Mouse (Mus musculus) urinary bladder, adult 2 months (tissue): ENCODE measurements at regions not wholly inside any gene's neighbourhood (a gene's known extent, or its start where the extent isn't known, plus 50 kb on each side); places are given as distances from the start of the nearest gene placed in this dataset.

Source experiments
- DNase-seq: peaks from one replicate; pipeline ENCODE4 v3.0.0; 2022; ENCODE audit warnings: low spot score

GRCm38 (mm10) chr2:78804931-78805330 is 63.0 kb upstream of the Ube2e3 start:
- no peak for DNase-seq

GRCm38 (mm10) chr2:78803543-78803942 is 64.4 kb upstream of the Ube2e3 start:
- DNase-seq: no peak

DNA sequence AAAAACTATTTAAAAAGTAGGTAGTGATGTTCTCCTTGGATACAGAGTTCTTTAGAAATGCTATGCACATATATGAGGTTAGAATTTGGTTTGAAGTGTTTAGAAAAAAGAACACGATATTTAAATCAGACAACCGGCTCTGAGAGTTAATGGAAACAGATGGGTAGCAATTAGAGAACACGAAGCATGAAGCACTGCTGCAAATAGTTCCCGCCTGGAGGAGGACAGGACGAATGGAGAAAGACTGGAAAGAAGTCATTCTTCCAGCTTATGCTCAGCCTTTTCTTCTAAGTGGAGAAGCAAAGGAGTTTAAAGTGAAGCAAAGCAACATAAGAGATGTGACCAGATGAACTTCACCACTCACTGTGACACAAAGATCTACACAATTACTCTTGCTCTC is 72.5 kb upstream of the Ube2e3 start:
- DNase-seq: no peak

DNA sequence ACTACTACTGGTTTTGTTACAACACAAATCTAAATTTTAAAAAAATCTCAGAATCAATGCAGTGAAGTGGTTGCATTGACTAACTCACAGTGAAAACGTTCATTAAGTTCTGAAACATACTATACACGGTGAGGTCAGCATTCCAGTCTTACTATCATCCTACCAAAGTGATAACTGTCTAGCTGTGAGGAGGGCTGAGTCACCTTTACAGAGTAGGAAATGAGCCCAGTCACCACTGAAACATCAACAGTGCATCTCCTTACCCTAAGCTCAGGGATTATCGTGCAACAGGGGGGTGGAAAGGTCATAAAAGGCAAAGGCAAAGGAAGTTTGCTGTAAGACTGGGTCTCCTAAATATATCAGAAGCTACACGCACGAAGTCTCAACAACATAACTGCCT is 73.2 kb upstream of the Ube2e3 start:
- DNase-seq: no peak

- no peak for DNase-seq
These were observed 78.8 kb upstream of the Ube2e3 start for GRCm38 (mm10) chr2:78789124-78789523.

DNA sequence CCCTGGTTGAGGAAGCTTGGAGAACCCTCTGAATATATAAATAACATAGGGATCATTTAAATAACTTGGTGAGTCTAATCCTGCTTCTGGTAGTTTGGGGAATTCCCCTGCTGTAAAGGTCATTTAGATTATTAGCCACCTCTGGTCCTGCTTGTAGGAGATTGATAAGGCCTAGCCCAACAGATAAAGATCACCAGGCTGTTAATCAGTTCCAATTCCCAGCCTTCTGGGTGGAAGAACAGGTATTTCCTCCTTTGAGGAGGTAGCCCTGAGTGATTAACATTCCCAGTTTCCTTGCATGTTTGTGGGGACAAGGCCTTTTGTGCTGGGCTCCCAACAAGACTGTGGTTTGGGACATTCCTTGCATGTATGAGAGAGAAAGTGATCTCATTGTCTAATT is 79.7 kb upstream of the Ube2e3 start:
- DNase-seq: no peak

DNA sequence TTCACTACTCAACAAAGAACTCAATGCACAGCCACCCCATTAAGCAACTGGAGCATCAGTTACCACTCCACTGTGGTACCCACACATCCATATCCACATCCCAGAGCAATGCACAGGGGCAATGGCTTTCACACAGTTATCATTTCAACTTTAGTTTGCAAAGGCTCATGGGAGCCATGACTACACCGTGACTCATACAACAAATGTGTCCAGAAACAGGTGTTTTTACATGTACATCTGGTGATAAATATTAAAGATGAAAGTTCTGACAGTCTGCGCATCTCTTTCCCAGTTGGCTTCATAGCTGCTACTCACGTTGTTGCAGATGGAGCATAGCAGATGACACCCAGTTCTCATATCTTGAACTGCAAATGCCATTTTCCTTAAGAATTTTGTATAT is 88.0 kb upstream of the Ube2e3 start:
- no peak for DNase-seq

DNA sequence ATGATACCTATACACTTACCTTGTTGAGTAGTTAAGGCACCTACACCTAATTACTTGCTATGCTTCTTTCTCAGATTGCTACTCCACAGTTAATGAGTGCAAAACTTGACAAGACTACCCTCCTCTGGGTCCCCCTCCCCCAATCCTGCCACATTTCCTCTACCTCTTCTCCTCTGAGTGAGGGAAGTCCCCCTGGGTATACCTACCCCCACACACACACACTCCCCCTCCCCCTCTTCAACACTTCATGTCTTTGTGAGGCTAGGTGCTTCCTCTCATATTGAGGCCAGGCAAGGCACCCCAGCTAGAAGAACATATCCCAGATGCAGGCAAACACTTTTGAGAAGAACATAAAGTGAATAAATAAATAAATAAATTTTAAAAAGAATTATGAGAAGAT is 90.3 kb upstream of the Ube2e3 start:
- DNase-seq: no peak

DNA sequence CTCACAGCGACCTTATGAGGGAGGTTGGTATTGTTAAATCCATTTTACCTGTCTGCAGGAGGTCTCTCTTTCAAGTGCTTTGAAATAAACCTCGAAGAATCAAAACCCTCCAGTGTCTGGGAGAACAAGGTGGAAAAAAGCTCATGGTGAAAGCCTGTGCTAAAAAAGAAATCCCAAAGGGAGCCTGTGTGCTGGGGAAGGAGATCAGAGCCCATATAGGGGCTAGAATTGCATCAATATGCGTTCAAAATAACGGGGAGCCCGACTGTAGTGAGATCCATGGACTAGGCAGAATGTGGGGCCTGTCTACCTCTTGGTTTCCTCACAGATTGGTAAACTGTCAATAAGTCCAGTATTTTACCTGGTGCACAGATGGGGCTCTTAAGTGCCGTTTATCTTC is 113.6 kb upstream of the Ube2e3 start:
- no peak for DNase-seq

DNA sequence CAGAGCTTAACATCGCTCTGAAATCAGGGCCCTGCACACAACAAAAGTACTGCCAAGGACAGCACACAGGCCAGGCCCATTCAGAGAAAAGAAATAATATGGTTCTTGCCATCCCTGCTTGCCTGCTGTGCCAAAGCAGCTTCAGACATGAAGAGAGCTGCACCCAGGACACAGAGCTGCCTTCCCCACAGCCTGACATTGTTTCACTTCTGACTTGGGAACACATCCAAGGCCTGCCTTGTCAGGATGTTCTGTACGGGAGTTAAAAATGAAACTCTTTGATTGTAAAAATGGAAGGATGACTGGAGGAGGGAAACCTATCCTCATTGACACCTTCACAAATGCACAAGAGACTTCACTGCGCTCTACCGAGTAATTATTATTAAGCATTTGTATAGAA is 114.0 kb upstream of the Ube2e3 start:
- DNase-seq: no peak

- DNase-seq: no peak
These were observed 137.8 kb upstream of the Ube2e3 start for GRCm38 (mm10) chr2:78730161-78730560.

DNA sequence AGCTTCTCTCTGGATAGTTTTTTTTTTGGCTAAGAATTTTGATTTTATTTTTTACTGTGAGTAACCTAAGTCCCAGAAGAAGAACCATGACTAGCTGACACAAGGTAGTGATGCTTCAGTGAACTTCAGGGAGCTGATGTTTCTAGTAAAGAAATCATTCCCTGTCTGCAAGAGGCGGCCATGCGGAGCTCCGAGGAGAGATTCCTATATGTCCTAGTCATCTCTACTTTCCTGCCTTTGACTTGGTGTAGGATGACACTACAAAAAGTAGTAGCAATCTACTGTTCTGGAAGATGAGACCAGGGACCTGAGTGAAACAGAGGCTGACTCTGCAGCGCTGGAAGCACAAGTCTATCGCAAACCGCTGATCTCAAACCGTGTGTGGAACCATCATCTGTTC is 141.9 kb upstream of the Ube2e3 start:
- no peak for DNase-seq

GRCm38 (mm10) chr2:78724416-78724815 is 143.5 kb upstream of the Ube2e3 start:
- DNase-seq: no peak

- no peak for DNase-seq
These were observed 144.5 kb upstream of the Ube2e3 start for GRCm38 (mm10) chr2:78723423-78723822.

DNA sequence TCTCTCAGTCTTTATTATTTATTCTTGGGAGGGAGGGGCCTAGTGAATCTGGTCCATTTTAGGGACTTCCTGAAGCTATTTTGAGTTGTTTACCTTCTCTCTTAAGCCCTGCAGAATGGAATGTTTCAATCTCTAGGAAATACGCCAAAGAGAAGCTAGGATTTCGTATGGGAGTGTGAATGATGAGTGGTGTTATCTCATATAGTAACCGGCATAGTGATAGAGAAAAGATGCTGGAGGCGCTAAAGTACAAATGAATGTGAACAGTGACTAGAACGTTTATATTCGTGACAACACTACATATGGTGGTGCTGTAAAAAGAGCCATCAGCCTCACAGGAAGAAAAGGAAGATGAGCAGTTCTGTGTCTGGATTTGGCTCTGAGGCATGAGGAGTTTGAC is 145.2 kb upstream of the Ube2e3 start:
- no peak for DNase-seq

- no peak for DNase-seq
These were observed 149.4 kb upstream of the Ube2e3 start for GRCm38 (mm10) chr2:78718550-78718949.

DNA sequence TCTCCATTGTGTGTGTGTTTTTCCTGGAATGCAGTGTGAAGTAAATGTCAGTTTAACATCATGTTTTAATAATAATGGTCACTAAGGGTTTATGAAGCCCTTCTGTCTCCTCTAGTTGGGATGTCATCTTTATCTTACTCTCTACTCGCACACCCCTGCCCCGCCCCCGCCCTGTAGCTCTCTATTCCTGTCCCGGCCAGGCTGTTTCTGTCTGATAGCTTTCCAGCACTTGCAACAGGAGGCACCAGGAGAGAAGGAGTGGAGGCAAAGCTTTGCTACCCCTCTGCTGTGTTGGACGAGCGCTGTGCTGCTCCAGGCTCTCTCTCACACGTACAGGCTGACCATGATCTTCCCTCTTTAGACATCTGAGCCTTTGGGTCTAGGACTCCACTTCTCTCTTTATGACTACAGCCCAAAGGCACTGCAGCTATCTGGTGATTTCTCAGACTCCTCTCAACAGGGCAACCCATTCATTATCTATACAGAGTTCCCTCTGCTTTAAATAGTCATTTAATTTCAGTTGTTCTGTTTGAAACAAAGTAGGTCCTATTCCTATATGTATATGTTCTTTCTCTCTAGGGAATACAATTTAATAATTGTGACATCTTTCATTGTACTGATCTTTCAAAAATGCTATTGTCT is 151.6 kb upstream of the Ube2e3 start:
- DNase-seq: no peak

GRCm38 (mm10) chr2:78694851-78695250 is 173.1 kb upstream of the Ube2e3 start:
- DNase-seq: no peak

- DNase-seq: no peak
These were observed 211.3 kb upstream of the Ube2e3 start for GRCm38 (mm10) chr2:78656668-78657067.

- DNase-seq: no peak
These were observed 212.6 kb upstream of the Ube2e3 start for GRCm38 (mm10) chr2:78655156-78655855.

DNA sequence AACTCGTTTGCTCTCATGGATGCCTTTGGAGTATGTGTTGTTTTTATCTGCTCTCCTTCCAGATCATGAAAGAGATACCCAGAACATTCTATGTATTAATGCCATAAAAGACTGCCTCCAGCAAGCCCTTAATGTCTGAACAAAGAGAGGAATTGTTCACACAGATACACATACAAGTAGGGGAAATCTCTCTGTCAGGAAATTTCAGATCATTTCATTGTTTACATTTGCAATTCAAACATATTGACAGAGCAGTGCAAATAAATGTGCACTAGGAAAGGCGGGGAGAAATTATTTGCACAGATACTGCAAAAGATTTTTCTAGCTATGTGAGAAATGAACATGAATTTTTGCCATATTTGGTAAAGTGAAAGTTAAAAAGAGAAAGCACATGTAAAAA is 216.4 kb upstream of the Ube2e3 start:
- DNase-seq: no peak

- no peak for DNase-seq
These were observed 227.6 kb upstream of the Ube2e3 start for GRCm38 (mm10) chr2:78640361-78640760.

DNA sequence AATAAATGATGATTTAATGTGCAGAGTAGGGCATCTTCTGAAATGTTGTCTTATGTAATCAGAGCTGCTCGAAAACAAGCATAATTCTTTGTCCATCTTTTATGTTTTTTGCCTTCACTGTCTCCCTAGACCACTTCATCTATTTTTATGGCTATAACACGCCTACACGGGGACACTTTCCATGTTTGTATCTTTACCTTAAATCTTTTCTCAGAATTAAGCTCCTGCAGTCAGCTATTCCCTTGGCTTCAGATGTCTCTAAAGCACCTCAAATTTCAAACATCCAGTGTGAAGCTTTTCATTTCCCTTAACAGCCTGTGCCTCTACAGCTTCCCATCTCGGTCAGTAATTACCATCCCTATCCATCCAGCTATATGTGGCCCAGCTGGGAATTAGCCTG is 242.7 kb upstream of the Ube2e3 start:
- DNase-seq: no peak

GRCm38 (mm10) chr2:78606388-78606787 is 261.5 kb upstream of the Ube2e3 start:
- no peak for DNase-seq
